Mouse (Mus musculus): ENCODE measurements around the gene Ccdc28b. TPM values are rescaled to one million over a fixed set of nuclear protein-coding genes. Genes with fewer than 3 reads are reported as not detected.

The Ccdc28b gene
- total RNA-seq, 2 experiments from 2014 or later = 21.1 to 26.9 TPM

DNA sequence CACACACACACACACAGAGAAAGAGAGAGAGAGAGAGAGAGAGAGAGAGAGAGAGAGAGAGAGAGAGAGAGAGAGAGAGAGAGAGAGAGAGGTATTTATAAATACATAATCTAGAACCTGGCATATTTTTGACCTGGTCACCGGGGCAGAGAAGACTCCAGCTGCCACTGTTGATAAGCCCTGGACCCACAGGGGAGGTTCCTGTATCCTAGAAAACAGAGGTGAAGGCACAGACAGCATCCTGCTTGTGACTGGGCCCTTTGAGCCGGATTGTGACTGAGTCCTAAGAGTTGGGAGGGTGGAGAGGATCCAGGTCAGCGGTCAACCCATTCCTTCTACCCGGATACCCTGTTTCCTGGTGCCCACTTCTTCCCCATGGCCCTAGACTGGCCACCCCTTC lies 34.9 kb downstream of the Ccdc28b start:
- intact Hi-C loops (cut with DNase I) = loop anchor here (5.0 kb wide), 1 partner anchor 42 kb away; no protein-coding TSS in a partner anchor
- DNase-seq = no peak

DNA sequence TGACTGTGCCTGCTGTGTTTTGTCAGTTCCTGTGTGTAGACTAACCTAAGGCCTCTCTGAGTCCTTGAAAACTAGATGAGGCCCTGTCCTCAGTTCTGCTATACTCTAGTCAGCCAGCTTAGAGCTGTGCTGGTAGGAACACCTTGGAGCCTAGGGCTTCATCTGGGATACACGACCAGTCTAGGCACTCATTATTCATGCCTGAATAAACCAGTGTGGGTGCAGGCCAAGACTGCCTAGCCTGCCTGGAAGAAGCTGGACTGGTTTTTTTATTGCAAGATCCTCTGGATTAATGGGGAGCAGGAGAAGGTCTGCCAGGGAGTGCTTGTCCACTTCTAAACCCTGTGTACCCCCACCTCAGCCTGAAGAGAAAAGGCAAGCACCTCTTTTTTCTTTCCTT lies 36.8 kb downstream of the Ccdc28b start:
- intact Hi-C loops (cut with DNase I) = loop anchor here (5.0 kb wide), 1 partner anchor 40 kb away; no protein-coding TSS in a partner anchor
- no peak for DNase-seq

- intact Hi-C loops (cut with DNase I) = loop anchor here (1.0 to 5.0 kb wide), 2 partner anchors 23 to 38 kb away; no protein-coding TSS in a partner anchor
Observed at GRCm38 (mm10) chr4:129585773-129586172, 38.0 kb downstream of the Ccdc28b start.

GRCm38 (mm10) chr4:129584884-129585608 lies 38.7 kb downstream of the Ccdc28b start:
- intact Hi-C loops (cut with DNase I) = loop anchor here (1.0 to 5.0 kb wide), 2 partner anchors 23 to 38 kb away; no protein-coding TSS in a partner anchor

More at GRCm38 (mm10) chr4:129585773-129586172, 38.0 kb downstream of the Ccdc28b start:
- DNase-seq = no peak

GRCm38 (mm10) chr4:129584370-129584769 lies 39.4 kb downstream of the Ccdc28b start:
- DNase-seq = no peak
- intact Hi-C loops (cut with DNase I) = no loop called here

More at GRCm38 (mm10) chr4:129584884-129585608, 38.7 kb downstream of the Ccdc28b start:
- DNase-seq = peak; percentile 86 to 91

DNA sequence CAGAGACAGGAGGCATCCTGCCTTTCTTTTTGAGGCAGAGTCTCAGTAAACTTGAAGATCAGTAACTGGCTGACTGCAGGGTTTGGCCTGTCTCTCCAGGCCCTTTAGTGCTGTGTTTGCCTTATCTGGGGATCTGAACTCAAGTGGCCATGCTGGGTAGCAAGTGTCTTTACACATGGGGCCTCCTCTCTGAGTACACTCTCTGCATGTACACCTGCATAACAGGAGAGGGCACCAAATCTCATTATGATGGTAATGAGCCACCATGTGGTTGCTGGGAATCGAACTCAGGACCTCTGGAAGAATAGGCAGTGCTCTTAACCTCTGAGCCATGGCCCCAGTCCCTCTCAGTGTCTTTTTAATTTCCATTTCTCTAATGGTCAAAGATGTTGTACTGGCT lies 41.5 kb downstream of the Ccdc28b start:
- intact Hi-C loops (cut with DNase I) = no loop called here
- no peak for DNase-seq

DNA sequence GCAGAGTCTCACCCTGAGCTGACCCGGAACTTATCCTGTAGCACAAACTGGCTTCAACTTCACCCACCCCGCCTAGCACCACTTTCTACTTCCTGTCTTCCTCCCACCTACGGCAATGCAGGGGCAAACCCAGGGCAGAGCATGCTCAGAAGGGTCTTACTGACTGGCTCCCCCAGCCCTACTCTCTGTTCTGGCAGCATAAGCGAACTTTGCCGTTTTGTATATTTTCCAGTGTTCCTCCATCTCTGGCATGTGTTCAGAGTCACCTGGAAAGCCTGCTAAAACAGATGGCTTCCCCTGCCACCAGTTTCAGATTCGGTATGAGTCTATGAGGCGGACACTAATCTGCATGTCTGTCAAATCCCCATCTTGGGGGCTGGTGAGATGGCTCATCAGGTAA lies 43.4 kb downstream of the Ccdc28b start:
- intact Hi-C loops (cut with DNase I) = no loop called here
- DNase-seq = no peak

GRCm38 (mm10) chr4:129578466-129578865 lies 45.3 kb downstream of the Ccdc28b start, which contains the start of gene Fam167b:
TSS of gene Fam167b (minus strand) at chr4:129578549.
- peak in 1 of 2 experiments; percentile 24 for DNase-seq
- intact Hi-C loops (cut with DNase I) = no loop called here

GRCm38 (mm10) chr4:129577688-129578087 lies 46.1 kb downstream of the Ccdc28b start:
- DNase-seq = no peak
- intact Hi-C loops (cut with DNase I) = no loop called here

- peak; percentile 69 to 73 for DNase-seq
- intact Hi-C loops (cut with DNase I) = no loop called here
Observed at GRCm38 (mm10) chr4:129576863-129577491, 46.8 kb downstream of the Ccdc28b start.

GRCm38 (mm10) chr4:129575171-129575844 lies 48.4 kb downstream of the Ccdc28b start:
- DNase-seq = no peak
- intact Hi-C loops (cut with DNase I) = no loop called here

DNA sequence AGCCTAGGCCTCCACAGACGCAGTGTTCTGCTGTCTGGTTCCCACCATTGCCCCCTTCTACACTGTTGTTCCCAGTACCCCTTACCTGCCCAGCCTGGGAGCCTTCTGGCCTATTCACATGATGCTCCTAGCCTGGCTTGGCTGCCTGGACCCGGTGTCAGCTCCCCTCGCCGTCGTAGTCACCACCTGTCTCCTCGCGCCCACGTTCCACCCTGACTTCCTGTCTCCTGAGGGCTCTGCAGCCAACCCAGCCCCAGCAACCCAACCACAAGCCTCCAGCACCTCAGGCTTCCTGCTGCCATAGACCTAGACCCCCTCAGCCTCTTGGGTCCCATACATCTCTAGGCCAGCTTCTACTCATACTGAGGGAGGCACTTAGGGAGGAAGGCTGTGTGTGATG lies 50.3 kb downstream of the Ccdc28b start, which contains the start of gene Lck:
Lck (minus strand) TSS at position 212 of the 400 bp plus-strand sequence.
- intact Hi-C loops (cut with DNase I) = no loop called here
- DNase-seq = no peak

DNA sequence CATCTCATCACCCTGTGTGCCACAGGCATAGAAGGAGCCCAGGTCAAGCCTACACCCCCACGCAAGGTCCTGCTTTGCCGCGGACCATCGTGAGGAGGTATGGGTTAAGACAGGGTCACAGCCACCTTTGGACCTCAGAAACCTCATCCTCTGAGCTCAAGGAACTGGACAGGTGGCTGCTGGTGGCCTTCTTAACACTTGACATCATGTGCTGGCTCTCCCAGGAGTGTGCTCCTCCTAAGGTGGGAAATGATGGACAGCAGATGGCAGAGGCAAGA lies 50.7 kb downstream of the Ccdc28b start:
- intact Hi-C loops (cut with DNase I) = no loop called here
- no peak for DNase-seq

DNA sequence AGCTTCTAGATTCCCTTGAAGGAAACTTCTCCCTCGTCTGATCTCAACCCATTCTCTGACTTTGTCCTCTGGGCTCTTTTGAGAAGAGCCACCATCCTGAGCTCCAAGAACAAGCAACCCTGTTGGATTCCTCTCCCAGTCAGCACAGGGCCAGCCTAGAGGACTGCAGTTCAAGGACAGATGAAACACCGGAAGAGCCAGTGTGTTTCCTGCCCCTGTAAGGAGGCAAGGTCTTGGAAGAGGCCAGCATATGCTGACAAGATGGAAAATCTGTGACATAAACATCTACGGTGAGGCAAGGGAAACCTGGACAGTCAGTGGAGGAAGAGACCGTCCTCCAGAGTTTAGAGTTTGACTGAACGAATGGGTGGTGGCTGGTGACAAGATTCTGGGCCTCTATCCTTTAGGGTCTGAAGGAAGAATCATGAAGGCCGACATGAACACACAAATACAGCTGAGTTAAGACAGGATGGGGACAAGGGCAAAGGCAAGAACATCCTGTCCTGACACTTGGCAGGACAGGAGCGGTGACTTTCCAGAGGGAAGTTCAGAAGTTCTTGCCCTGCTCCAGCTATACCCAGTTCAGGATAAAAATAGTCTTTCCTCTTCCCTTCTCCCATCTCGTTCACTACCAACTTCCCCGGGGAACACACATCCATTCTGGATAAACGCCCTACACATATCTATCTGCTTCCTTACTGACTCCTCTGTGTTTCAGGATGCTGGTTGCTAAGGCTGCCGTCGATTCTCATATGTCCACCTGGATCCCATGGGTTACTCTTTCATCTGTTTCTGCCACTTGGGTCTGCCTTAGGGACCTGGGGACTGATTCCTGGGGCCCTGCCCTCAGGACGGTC lies 51.3 kb downstream of the Ccdc28b start:
- no peak for DNase-seq

DNA sequence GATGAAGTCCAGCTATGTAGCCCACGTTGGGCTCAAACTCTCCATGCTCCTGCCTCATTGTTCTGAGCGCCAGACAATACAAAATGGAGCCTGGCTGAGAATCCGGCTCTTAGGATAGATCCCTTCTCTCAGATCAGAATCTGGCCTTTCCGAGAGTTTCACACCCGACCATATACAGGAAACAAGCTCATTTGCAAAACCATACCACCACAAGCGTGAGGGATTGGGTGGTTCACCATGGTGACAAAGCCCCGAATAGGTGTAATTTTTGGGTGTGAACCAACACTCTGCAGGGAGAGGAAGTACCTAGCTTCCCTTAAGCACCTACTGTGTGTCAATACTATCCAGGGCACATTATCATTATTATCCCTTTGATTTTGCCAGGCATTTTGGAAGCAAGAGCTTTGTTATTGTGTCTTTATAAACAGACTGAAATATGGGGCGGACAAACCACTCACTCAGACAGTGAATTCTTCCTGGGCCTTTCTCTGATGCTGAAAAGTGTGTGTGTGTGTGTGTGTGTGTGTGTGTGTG lies 52.1 kb downstream of the Ccdc28b start:
- intact Hi-C loops (cut with DNase I) = no loop called here
- DNase-seq = no peak

More for the DNA sequence above, 51.3 kb downstream of the Ccdc28b start:
- intact Hi-C loops (cut with DNase I) = no loop called here

DNA sequence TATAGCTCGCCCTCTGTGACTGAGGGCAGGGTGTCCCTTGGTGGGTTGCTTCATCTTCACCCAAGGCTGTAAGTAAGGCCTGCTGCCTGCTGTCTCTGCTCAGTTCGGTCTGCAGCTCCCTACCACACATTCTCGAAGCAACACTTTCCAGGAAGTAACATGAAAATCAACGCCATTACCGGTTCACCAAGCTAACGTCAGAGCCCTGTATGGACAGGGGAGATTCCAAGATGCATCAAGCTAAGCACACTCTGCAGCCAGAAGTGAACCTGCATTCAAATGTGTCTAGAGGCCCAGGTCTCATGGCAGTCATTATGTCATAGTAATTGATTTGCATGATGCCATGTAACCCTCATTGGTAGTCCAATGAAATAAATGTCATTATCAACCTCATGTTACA lies 53.7 kb downstream of the Ccdc28b start:
- intact Hi-C loops (cut with DNase I) = no loop called here
- no peak for DNase-seq
